31 mouse cellular contexts compared by ENCODE assay signal in genomic region chr3:100397491-100397890, GRCm38 (mm10).
"Had no signal": no experiment of that assay in that cellular context is flagged by ENCODE, and none has a peak within 500 bp of the region (broad histone marks: within the 10 kb centered on the region; RNA-seq: fewer than 3 reads in every experiment).

No protein-coding gene starts in this region.

- H3K27me3 ChIP-seq: limb, embryonic 12.5 days; limb, embryonic 13.5 days; lung, embryonic 15.5 days; midbrain, embryonic 12.5 days; midbrain, embryonic 13.5 days; midbrain, embryonic 15.5 days; neural tube, embryonic 12.5 days; neural tube, embryonic 13.5 days had no signal

- H3K4me2 ChIP-seq: limb, embryonic 12.5 days; limb, embryonic 13.5 days; limb, embryonic 15.5 days; liver, embryonic 11.5 days; liver, embryonic 12.5 days; liver, embryonic 13.5 days; liver, embryonic 15.5 days; lung, embryonic 14.5 days; lung, embryonic 15.5 days; midbrain, embryonic 12.5 days; midbrain, embryonic 13.5 days; midbrain, embryonic 15.5 days; neural tube, embryonic 12.5 days; neural tube, embryonic 13.5 days had no signal

- H3K27ac ChIP-seq: limb, embryonic 10.5 days; limb, embryonic 12.5 days; limb, embryonic 13.5 days; limb, embryonic 15.5 days; liver, embryonic 12.5 days; liver, embryonic 13.5 days; liver, embryonic 14.5 days; liver, embryonic 15.5 days; lung, embryonic 15.5 days; macrophage; midbrain, embryonic 12.5 days; midbrain, embryonic 13.5 days; midbrain, embryonic 15.5 days; neural tube, embryonic 12.5 days; neural tube, embryonic 13.5 days had no signal

- ATAC-seq: liver, embryonic 12.5 days; liver, postnatal 0 days; lung, postnatal 0 days; midbrain, embryonic 13.5 days; midbrain, embryonic 15.5 days; midbrain, embryonic 16.5 days had no signal

- DNase-seq: left cerebral cortex, postnatal 4 days; liver; liver, embryonic 13.5 days; liver, postnatal 0 days; lung, adult 18-20 months; lung, adult 2 months; lung, embryonic 14.5 days; lung, postnatal 10 days; lung, postnatal 14 days; lung, postnatal 36 days; lung, postnatal 4 days; midbrain, embryonic 14.5 days had no signal

- H3K9ac ChIP-seq: limb, embryonic 12.5 days; limb, embryonic 13.5 days; limb, embryonic 15.5 days; liver, embryonic 12.5 days; liver, embryonic 13.5 days; liver, embryonic 14.5 days; liver, embryonic 15.5 days; liver, postnatal 0 days; lung, embryonic 14.5 days; lung, embryonic 15.5 days; midbrain, embryonic 12.5 days; midbrain, embryonic 13.5 days; midbrain, embryonic 15.5 days; neural tube, embryonic 12.5 days; neural tube, embryonic 13.5 days had no signal

- H3K36me3 ChIP-seq: limb, embryonic 10.5 days; limb, embryonic 12.5 days; limb, embryonic 13.5 days; limb, embryonic 15.5 days; liver, embryonic 12.5 days; liver, embryonic 13.5 days; liver, embryonic 15.5 days; lung, embryonic 15.5 days; midbrain, embryonic 12.5 days; midbrain, embryonic 13.5 days; midbrain, embryonic 15.5 days; neural tube, embryonic 12.5 days; neural tube, embryonic 13.5 days had no signal

- H3K4me3 ChIP-seq: limb, embryonic 10.5 days; limb, embryonic 12.5 days; limb, embryonic 13.5 days; limb, embryonic 15.5 days; liver, embryonic 12.5 days; liver, embryonic 13.5 days; liver, embryonic 15.5 days; lung, embryonic 15.5 days; megakaryocyte, embryonic 14.5 days; midbrain, embryonic 12.5 days; midbrain, embryonic 13.5 days; midbrain, embryonic 15.5 days; myocyte; neural tube, embryonic 12.5 days; neural tube, embryonic 13.5 days had no signal

- H3K4me1 ChIP-seq: liver, embryonic 12.5 days; liver, embryonic 13.5 days; liver, embryonic 15.5 days; midbrain, embryonic 12.5 days; midbrain, embryonic 13.5 days; midbrain, embryonic 15.5 days; neural tube, embryonic 12.5 days had no signal

- H3K9me3 ChIP-seq: limb, embryonic 10.5 days; limb, embryonic 12.5 days; limb, embryonic 13.5 days; limb, embryonic 15.5 days; liver, embryonic 12.5 days; liver, embryonic 13.5 days; liver, embryonic 15.5 days; lung, embryonic 15.5 days; megakaryocyte, embryonic 14.5 days; midbrain, embryonic 12.5 days; midbrain, embryonic 13.5 days; midbrain, embryonic 15.5 days; neural tube, embryonic 12.5 days; neural tube, embryonic 13.5 days had no signal
